Mouse (Mus musculus) lung, embryonic 16.5 days (tissue): ENCODE measurements around the gene Abca12. TPM values are rescaled to one million over a fixed set of nuclear protein-coding genes. Genes with fewer than 3 reads are reported as not detected.
A peak's percentile ranks its signal among the peaks of the same experiment; 100 is the strongest.

Source experiments
- ATAC-seq: fragments of 200-750 bp; cut with Nextera tagmentation; 2 replicates; pipeline ENCODE4 v1.8.0; 2017; ENCODE audit warnings: low read depth, mild to moderate bottlenecking, moderate library complexity
- H3K27ac ChIP-seq: fragments of 300-500 bp; sonication (generic); 2 replicates; pipeline ENCODE4 v1.5.1; 2014; ENCODE audit warnings: mild to moderate bottlenecking, control low read depth, low read length
- H3K27me3 ChIP-seq: fragments of 300-500 bp; sonication (generic); 2 replicates; pipeline ENCODE4 v1.6.1; 2014; ENCODE audit warnings: low read depth, low read length, mixed read lengths; ENCODE audit not compliant: control insufficient read depth, insufficient read depth
- H3K36me3 ChIP-seq: fragments of 300-500 bp; sonication (generic); 2 replicates; pipeline ENCODE4 v1.6.1; 2014; ENCODE audit warnings: low read length; ENCODE audit not compliant: control insufficient read depth, insufficient read depth
- H3K4me1 ChIP-seq: fragments of 300-500 bp; sonication (generic); replicated peaks from 2 replicates; pipeline ENCODE4 v1.6.1; 2014; ENCODE audit warnings: low read length, mixed read lengths; ENCODE audit not compliant: control insufficient read depth, insufficient read depth
- H3K4me2 ChIP-seq: fragments of 300-500 bp; sonication (generic); 2 replicates; pipeline ENCODE4 v1.6.1; 2014; ENCODE audit warnings: low read depth, low read length, control low read depth
- H3K4me3 ChIP-seq: fragments of 300-500 bp; sonication (generic); 2 replicates; pipeline ENCODE4 v1.5.1; 2014; ENCODE audit warnings: mild to moderate bottlenecking, low read length, control low read depth
- H3K9ac ChIP-seq: fragments of 300-500 bp; sonication (generic); 2 replicates; pipeline ENCODE4 v1.6.1; 2014; ENCODE audit warnings: low read length, control low read depth
- H3K9me3 ChIP-seq: fragments of 300-500 bp; sonication (generic); 2 replicates; pipeline ENCODE4 v1.6.1; 2016; ENCODE audit warnings: low read length; ENCODE audit not compliant: control insufficient read depth
- WGBS: fragments of 180-500 bp; shearing (Covaris S2); extraction: QIAGEN DNeasy Blood & Tissue Kit; methylation state at CpG from one replicate; pipeline ENCODE4 v1.1.7; 2014; 5-methylcytosine and 5-hydroxymethylcytosine counted together
- polyA plus RNA-seq: library from polyadenylated mRNA; unstranded; fragments of >200 nt; fragmentation: Nextera tagmentation; extraction: Ambion mirVana; gene quantifications from 2 replicates; pipeline ENCODE4 v1.2.1, GENCODE M21; 2015

The Abca12 gene
- polyA plus RNA-seq, 1 experiment from 2014 or later: not detected

- 66% methylated on average over 4 of the region's 4 CpGs for WGBS
- no peaks in the 10 kb centered on the region for H3K4me1 ChIP-seq
- H3K4me3 ChIP-seq: no peak overlapping the region
- no peak overlapping the region for H3K27ac ChIP-seq
- ATAC-seq: no peak
- no peaks in the 10 kb centered on the region for H3K9me3 ChIP-seq
- H3K4me2 ChIP-seq: no peak overlapping the region
- H3K27me3 ChIP-seq: no peaks in the 10 kb centered on the region
- no peaks in the 10 kb centered on the region for H3K36me3 ChIP-seq
- no peak overlapping the region for H3K9ac ChIP-seq
These were observed 72.5 kb downstream of the Abca12 start for GRCm38 (mm10) chr1:71342261-71342594.

DNA sequence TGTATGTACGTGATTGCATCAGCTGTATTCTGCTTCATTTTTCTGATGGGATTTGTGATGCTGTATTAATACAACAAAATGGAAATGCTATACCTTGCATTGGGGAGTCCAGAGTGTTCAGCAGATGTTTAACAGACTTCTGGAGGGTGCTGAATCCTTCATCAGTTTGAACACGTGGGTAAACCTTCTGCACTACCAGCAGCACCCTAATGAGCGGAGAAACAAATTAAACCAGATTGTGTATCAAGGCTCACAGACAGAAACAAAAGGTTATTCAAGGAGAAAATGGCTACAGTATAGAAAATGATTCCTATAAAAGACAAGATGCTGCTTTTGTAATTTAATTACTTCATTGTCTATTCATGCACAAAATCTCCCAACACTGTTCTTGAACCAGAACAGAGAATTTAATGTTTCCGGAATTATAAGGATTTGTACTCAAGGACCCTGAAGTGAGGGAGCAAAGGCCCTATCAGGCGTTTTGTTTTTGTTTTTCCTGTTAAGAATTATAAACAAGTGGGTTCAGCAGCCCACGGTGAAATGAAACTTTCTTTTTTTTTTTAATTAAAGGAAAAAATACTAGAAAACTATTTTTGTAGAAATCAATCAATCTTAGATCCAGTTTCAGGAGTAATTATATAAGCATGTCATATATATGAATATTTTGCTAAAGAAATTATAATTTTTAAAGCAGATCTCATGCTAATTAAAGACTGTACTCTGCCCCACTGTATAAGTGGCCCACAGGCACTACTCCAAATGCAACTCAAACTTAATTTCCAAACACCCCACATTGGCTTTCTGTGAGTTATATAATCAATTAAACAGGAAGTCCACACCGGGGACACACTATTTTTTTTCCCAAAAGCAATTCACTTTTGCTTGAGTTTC is 73.1 kb downstream of the Abca12 start:
- ATAC-seq: no peak
- 68% methylated on average over 7 of the region's 7 CpGs for WGBS
- no peaks in the 10 kb centered on the region for H3K36me3 ChIP-seq
- H3K4me1 ChIP-seq: no peaks in the 10 kb centered on the region
- no peak overlapping the region for H3K27ac ChIP-seq
- no peaks in the 10 kb centered on the region for H3K27me3 ChIP-seq
- H3K9me3 ChIP-seq: no peaks in the 10 kb centered on the region
- H3K9ac ChIP-seq: no peak overlapping the region
- no peak overlapping the region for H3K4me2 ChIP-seq
- no peak overlapping the region for H3K4me3 ChIP-seq

GRCm38 (mm10) chr1:71338548-71339340 is 76.0 kb downstream of the Abca12 start:
- Histone ChIP-seq H3K4me3 (no peak overlapping the region), H3K9me3 (no peaks in the 10 kb centered on the region), H3K36me3 (no peaks in the 10 kb centered on the region), H3K4me1 (no peaks in the 10 kb centered on the region), H3K4me2 (no peak overlapping the region), H3K9ac (no peak overlapping the region), H3K27me3 (no peaks in the 10 kb centered on the region), H3K27ac (no peak overlapping the region)
- ATAC-seq: no peak
- WGBS: 66% methylated on average over 4 of the region's 4 CpGs

DNA sequence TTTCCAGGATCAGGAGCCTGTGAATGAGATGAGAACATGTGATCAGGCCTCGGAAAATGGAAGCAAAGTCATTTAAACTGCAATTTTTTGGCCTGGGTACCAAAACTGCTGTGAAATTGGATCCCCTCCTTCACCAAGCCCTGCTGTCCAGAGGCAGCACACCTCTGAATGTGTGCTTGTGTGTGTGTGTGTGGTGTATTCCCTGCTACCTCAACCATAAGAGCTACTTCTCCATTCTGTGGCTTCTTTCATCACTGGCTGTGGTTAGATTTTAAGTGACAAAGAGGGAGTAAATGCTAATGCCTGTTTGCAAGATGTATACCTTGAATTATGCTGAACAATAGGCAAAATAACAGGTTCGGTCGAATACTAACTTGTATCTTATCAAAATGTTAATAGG is 84.4 kb downstream of the Abca12 start:
- H3K27me3 ChIP-seq: no peaks in the 10 kb centered on the region
- no peak overlapping the region for H3K27ac ChIP-seq
- no peak for ATAC-seq
- H3K36me3 ChIP-seq: no peaks in the 10 kb centered on the region
- no peak overlapping the region for H3K9ac ChIP-seq
- H3K4me3 ChIP-seq: no peak overlapping the region
- H3K9me3 ChIP-seq: no peaks in the 10 kb centered on the region
- H3K4me1 ChIP-seq: no peaks in the 10 kb centered on the region
- no peak overlapping the region for H3K4me2 ChIP-seq
- WGBS: 75% methylated on average over 3 of the region's 3 CpGs

DNA sequence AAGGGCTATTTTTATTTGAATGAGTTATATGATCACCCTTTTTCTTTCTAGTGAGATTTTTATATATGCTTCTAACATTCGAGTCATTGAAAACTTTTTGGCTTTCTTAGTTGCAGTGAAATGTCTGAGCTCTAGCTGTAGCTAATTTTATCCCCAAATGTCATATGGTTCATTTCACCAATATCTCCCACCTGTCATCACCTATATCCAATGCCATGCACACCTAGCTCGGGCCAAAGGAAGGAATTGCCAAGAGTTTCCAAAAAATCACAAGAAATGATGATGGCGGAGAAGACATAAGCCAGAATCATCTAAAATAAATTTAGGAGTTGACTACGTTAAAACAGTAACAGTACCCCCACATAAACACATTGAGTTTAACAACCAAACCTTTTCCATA is 102.5 kb downstream of the Abca12 start:
- ATAC-seq: no peak

GRCm38 (mm10) chr1:71310614-71311013 is 104.1 kb downstream of the Abca12 start:
- Histone ChIP-seq H3K4me1 (no peaks in the 10 kb centered on the region), H3K4me3 (no peak overlapping the region), H3K9ac (no peak overlapping the region), H3K9me3 (no peaks in the 10 kb centered on the region), H3K4me2 (no peak overlapping the region), H3K36me3 (no peaks in the 10 kb centered on the region), H3K27ac (peak overlapping the region; percentile 10), H3K27me3 (no peaks in the 10 kb centered on the region)
- WGBS: 56% methylated on average over 6 of the region's 6 CpGs
- peak; percentile 82 for ATAC-seq

More for the DNA sequence above, 102.5 kb downstream of the Abca12 start:
- Histone ChIP-seq H3K9me3 (no peaks in the 10 kb centered on the region), H3K9ac (no peak overlapping the region), H3K4me1 (no peaks in the 10 kb centered on the region), H3K27ac (no peak overlapping the region), H3K4me2 (no peak overlapping the region), H3K4me3 (no peak overlapping the region), H3K36me3 (no peaks in the 10 kb centered on the region), H3K27me3 (no peaks in the 10 kb centered on the region)
- WGBS: 79% methylated on average over 4 of the region's 4 CpGs

DNA sequence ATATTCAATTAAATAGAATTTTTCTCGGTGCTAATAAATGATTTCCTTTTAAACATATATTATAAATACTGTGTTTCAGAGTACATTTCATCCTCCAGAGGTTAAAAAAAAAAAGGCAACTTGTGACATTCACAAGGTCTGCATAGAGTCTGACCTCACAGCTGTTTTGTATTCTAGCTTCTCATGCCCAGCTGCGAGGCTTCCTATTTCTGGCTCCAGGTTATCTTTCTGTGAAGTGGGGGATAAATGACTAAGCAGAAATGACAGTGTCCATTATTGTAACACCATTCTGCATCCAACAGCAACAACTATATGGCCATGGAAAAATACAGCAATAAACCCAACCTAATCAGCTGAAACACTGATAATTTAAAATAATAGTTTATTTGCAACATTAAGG is 107.3 kb downstream of the Abca12 start:
- Histone ChIP-seq H3K9ac (no peak overlapping the region), H3K4me2 (no peak overlapping the region), H3K4me1 (no peaks in the 10 kb centered on the region), H3K4me3 (no peak overlapping the region), H3K9me3 (no peaks in the 10 kb centered on the region), H3K27ac (no peak overlapping the region), H3K36me3 (no peaks in the 10 kb centered on the region), H3K27me3 (no peaks in the 10 kb centered on the region)
- 44% methylated on average over 2 of the region's 2 CpGs for WGBS
- no peak for ATAC-seq

- Histone ChIP-seq H3K27me3 (no peaks in the 10 kb centered on the region), H3K9ac (no peak overlapping the region), H3K4me3 (no peak overlapping the region), H3K4me1 (no peaks in the 10 kb centered on the region), H3K27ac (no peak overlapping the region), H3K9me3 (no peaks in the 10 kb centered on the region), H3K36me3 (no peaks in the 10 kb centered on the region), H3K4me2 (no peak overlapping the region)
- no peak for ATAC-seq
- WGBS: 24% methylated on average over 3 of the region's 3 CpGs
These were observed 108.5 kb downstream of the Abca12 start for GRCm38 (mm10) chr1:71306196-71306595.

DNA sequence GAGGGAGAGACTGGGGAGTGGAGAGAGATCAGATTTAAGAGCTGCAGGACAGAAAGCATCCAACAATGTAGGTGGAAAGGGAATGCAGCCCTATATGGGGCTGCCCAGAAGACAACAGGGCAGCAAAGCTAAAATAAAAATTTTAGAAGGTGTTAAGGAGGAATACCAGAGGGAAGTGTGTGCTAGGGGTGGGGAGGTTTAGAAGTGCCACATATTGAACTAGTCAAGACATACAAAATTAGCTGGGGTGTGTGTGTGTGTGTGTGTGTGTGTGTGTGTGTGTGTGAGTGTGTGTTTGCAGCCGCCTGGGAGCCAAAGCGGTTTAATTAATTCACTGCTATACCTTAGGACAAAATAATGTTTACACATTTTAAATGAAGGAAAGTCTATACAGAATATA is 110.1 kb downstream of the Abca12 start:
- no peak for ATAC-seq
- Histone ChIP-seq H3K27me3 (no peaks in the 10 kb centered on the region), H3K4me2 (no peak overlapping the region), H3K36me3 (no peaks in the 10 kb centered on the region), H3K9me3 (no peaks in the 10 kb centered on the region), H3K4me3 (no peak overlapping the region), H3K27ac (no peak overlapping the region), H3K4me1 (no peaks in the 10 kb centered on the region), H3K9ac (no peak overlapping the region)
- WGBS: 87% methylated on average over 2 of the region's 2 CpGs
